Mouse (Mus musculus): Measurements from ENCODE around the gene Cachd1.

Cachd1 gene

DNA sequence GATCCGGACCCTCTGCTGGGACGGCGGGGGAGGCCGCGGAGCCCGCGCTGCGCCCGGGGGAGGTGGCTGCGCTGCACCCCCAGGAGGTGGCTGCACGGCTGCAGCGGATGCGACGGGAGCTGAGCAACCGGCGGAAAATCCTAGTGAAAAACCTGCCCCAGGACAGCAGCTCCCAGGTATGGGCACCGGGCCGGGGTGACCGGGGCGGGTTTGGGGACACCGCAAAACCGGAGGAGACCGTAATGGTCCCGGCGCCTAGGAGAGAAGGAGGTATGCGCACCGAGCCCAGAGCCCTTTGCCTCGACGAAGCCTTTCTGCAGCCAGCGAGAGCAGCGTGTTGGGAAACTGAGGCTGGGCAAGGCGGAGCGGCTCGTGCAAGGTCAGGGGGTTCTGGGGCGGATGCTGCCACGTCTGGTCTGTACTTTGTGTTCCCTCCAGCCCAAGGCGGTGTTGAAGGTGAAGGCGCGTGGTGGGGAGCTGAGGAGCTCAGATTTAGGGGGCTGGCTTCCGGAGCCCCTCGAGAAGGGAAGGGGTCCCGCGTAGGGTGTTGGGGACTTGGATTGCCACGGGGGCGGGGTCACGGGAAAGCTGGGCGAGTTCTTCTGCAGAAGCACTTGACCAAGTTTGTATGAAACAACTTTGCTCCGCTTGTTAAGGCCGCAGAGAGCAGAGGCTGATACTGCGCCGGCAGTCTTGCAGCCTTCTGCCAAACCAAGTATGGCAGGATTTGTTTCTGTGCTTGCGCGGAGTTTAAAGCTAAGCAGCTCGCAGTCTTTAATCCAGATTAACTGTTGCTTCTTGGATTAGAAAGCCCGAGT lies 292.9 kb downstream of the Cachd1 start:
- DNase-seq: peak in 1 of 2 experiments; percentile 50

DNA sequence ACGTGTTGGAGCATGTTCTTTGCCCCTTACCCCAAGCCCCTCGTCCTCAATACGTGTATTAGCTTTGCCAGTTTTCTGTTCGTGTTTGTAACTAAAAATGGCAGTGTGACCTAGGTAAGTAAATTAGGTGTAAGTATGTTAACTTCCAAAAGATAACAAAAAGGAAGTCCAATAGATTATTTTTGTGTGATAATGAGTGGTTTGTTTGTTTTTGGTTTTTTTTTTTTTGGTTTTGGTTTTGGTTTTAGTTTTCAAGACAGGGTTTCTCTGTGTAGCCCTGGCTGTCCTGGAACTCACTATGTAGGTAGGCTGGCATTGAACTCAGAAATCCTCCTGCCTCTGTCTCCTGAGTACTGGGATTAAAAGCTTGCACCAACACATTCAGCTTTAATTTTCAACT lies 295.1 kb downstream of the Cachd1 start:
- no peak for DNase-seq

DNA sequence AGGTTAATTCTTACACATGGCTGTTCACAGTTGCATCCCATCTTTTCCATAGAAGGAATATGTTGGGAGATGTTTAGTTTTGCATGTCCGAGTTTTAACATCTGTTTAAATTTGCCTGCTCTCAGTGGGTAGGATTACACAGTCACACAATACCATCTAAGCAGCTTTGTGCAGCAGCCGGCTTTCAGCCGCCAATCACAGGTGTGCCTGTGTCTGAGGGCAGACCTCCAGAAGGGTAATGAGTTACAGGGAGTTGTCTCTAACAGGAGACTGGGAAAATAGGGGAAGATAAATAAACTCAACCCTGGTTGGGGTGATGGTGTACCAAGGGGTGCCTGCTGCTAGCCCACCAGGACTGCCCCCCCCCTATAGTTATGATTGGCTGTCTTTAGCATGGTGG lies 299.9 kb downstream of the Cachd1 start:
- no peak for DNase-seq
